Mouse (Mus musculus) CH12.LX (cell line): ENCODE measurements around the gene Ipo4. TPM values are rescaled to one million over a fixed set of nuclear protein-coding genes. Genes with fewer than 3 reads are reported as not detected.
A peak's percentile ranks its signal among the peaks of the same experiment; 100 is the strongest.

ENCODE experiments used
- DNase-seq: peaks from one replicate; pipeline ENCODE4 v3.0.0-alpha.2; 2013; ENCODE audit errors: extremely low read depth
- H3K27ac ChIP-seq: 2 replicates; pipeline ENCODE4 v1.5.1; 2012; ENCODE audit warnings: low read depth, mild to moderate bottlenecking, control low read depth, moderate library complexity; ENCODE audit not compliant: insufficient read depth
- H3K27me3 ChIP-seq: replicated peaks from 2 replicates; pipeline ENCODE3; 2012; ENCODE audit warnings: inconsistent platforms
- H3K36me3 ChIP-seq, 2 experiments: replicated peaks in 1 of 2; 2 replicates each; pipeline versions ENCODE3 to v1.6.1; 2012; ENCODE audit warnings: inconsistent platforms in 1 of 2, low read length in 1 of 2, mild to moderate bottlenecking in 1 of 2, mixed read lengths in 1 of 2, moderate library complexity in 1 of 2; ENCODE audit not compliant: control insufficient read depth in 1 of 2, insufficient read depth in 1 of 2
- H3K4me1 ChIP-seq, 2 experiments: 2 replicates each; pipeline ENCODE4 v1.6.1; 2012; ENCODE audit warnings: inconsistent platforms in 1 of 2, moderate library complexity in 1 of 2; ENCODE audit not compliant: insufficient read depth in 2 of 2, control insufficient read depth in 1 of 2
- H3K4me2 ChIP-seq: 2 replicates; pipeline ENCODE4 v1.6.1; 2012; ENCODE audit warnings: low read depth, mild to moderate bottlenecking, control low read depth; ENCODE audit not compliant: poor library complexity, insufficient read depth, severe bottlenecking
- H3K4me3 ChIP-seq, 3 experiments: fragments of 150-350 bp in 1 of 3; sonication (generic) in 1 of 3; replicated peaks in 1 of 3; 2 replicates each; pipeline versions ENCODE3 to v1.5.1; 2011 to 2012; ENCODE audit warnings: low read depth in 2 of 3, low read length in 2 of 3, mild to moderate bottlenecking in 2 of 3, moderate library complexity in 2 of 3, control low read depth in 1 of 3, improper control_type of control experiment in 1 of 3, inconsistent platforms in 1 of 3, mixed read lengths in 1 of 3; ENCODE audit not compliant: poor library complexity in 1 of 3
- H3K79me2 ChIP-seq: replicated peaks from 2 replicates; pipeline ENCODE4 v1.6.1; 2012; ENCODE audit warnings: mild to moderate bottlenecking, moderate library complexity; ENCODE audit not compliant: control insufficient read depth, poor library complexity, insufficient read depth, severe bottlenecking; ENCODE audit errors: extremely low read depth
- H3K9ac ChIP-seq: 2 replicates; pipeline ENCODE4 v1.6.1; 2012; ENCODE audit warnings: low read depth, mild to moderate bottlenecking, control low read depth, moderate library complexity; ENCODE audit not compliant: insufficient read depth
- H3K9me3 ChIP-seq: replicated peaks from 2 replicates; pipeline ENCODE3; 2012; ENCODE audit warnings: low read length, inconsistent platforms, mixed read lengths
- BHLHE40 ChIP-seq: IDR thresholded peaks from 2 replicates; pipeline ENCODE4 v1.6.1; 2011; ENCODE audit warnings: mild to moderate bottlenecking, low read depth, low read length, improper control_type of control experiment
- CHD1 ChIP-seq: IDR thresholded peaks from 2 replicates; pipeline ENCODE4 v1.6.1; 2012; ENCODE audit warnings: low read depth, low read length, improper control_type of control experiment, inconsistent platforms
- CTCF ChIP-seq, 2 experiments: IDR thresholded peaks in 1 of 2; conservative IDR thresholded peaks in 1 of 2; 2 replicates each; pipeline ENCODE4 v1.5.1; 2011 to 2012; ENCODE audit warnings: low read depth in 2 of 2, low read length in 2 of 2, improper control_type of control experiment in 1 of 2, inconsistent platforms in 1 of 2, mild to moderate bottlenecking in 1 of 2, moderate library complexity in 1 of 2
- E2F4 ChIP-seq: IDR thresholded peaks from 2 replicates; pipeline ENCODE4 v1.6.1; 2011; ENCODE audit warnings: low read depth, low read length, improper control_type of control experiment; ENCODE audit not compliant: insufficient replicate concordance
- ELF1 ChIP-seq: IDR thresholded peaks from 2 replicates; pipeline ENCODE4 v1.6.1; 2014; ENCODE audit warnings: low read depth, mild to moderate bottlenecking, inconsistent platforms, low read length, improper control_type of control experiment
- ETS1 ChIP-seq: conservative IDR thresholded peaks from 2 replicates; pipeline ENCODE4 v1.6.1; 2012; ENCODE audit warnings: low read depth, mild to moderate bottlenecking, inconsistent platforms, low read length, improper control_type of control experiment, moderate library complexity
- GABPA ChIP-seq: IDR thresholded peaks from 2 replicates; pipeline ENCODE4 v1.6.1; 2012; ENCODE audit warnings: low read depth, low read length, improper control_type of control experiment, inconsistent platforms; ENCODE audit not compliant: insufficient replicate concordance
- HCFC1 ChIP-seq: IDR thresholded peaks from 2 replicates; pipeline ENCODE4 v1.6.1; 2012; ENCODE audit warnings: low read depth, mild to moderate bottlenecking, inconsistent platforms, low read length, improper control_type of control experiment
- IRF4 ChIP-seq: IDR thresholded peaks from 2 replicates; pipeline ENCODE4 v1.6.1; 2014; ENCODE audit warnings: low read depth, mild to moderate bottlenecking, inconsistent platforms, low read length, improper control_type of control experiment
- JUND ChIP-seq: conservative IDR thresholded peaks from 2 replicates; pipeline ENCODE4 v1.6.1; 2011; ENCODE audit warnings: low read depth, low read length, improper control_type of control experiment
- KAT2A ChIP-seq: IDR thresholded peaks from 2 replicates; pipeline ENCODE4 v1.6.1; 2012; ENCODE audit warnings: low read length, improper control_type of control experiment, inconsistent platforms; ENCODE audit not compliant: insufficient replicate concordance
- MAX ChIP-seq: IDR thresholded peaks from 2 replicates; pipeline ENCODE4 v1.6.1; 2011; ENCODE audit warnings: low read length, improper control_type of control experiment
- MAZ ChIP-seq: IDR thresholded peaks from 2 replicates; pipeline ENCODE4 v1.6.1; 2012; ENCODE audit warnings: low read depth, mild to moderate bottlenecking, inconsistent platforms, low read length, improper control_type of control experiment, moderate library complexity
- MEF2A ChIP-seq: IDR thresholded peaks from 2 replicates; pipeline ENCODE4 v1.6.1; 2014; ENCODE audit warnings: low read depth, mild to moderate bottlenecking, inconsistent platforms, low read length, improper control_type of control experiment, borderline replicate concordance
- MYC ChIP-seq: IDR thresholded peaks from 2 replicates; pipeline ENCODE4 v1.6.1; 2011; ENCODE audit warnings: low read depth, mild to moderate bottlenecking, improper control_type of control experiment, low read length
- NELFE ChIP-seq: IDR thresholded peaks from 2 replicates; pipeline ENCODE4 v1.6.1; 2011; ENCODE audit warnings: low read depth, low read length, improper control_type of control experiment
- NRF1 ChIP-seq: IDR thresholded peaks from 2 replicates; pipeline ENCODE4 v1.6.1; 2014; ENCODE audit warnings: low read depth, mild to moderate bottlenecking, inconsistent platforms, low read length, improper control_type of control experiment, moderate library complexity
- PAX5 ChIP-seq: IDR thresholded peaks from 2 replicates; pipeline ENCODE4 v1.6.1; 2012; ENCODE audit warnings: low read length, inconsistent platforms, mixed read lengths
- POLR2A ChIP-seq: IDR thresholded peaks from 2 replicates; pipeline ENCODE4 v1.6.1; 2011; ENCODE audit warnings: low read depth, mild to moderate bottlenecking, improper control_type of control experiment, low read length
- POLR2AphosphoS2 ChIP-seq: IDR thresholded peaks from 2 replicates; pipeline ENCODE4 v1.6.1; 2011; ENCODE audit warnings: low read depth, low read length, improper control_type of control experiment
- RAD21 ChIP-seq: IDR thresholded peaks from 2 replicates; pipeline ENCODE4 v1.6.1; 2011; ENCODE audit warnings: low read depth, mild to moderate bottlenecking, low read length, improper control_type of control experiment, moderate library complexity
- RCOR1 ChIP-seq: conservative IDR thresholded peaks from 2 replicates; pipeline ENCODE4 v1.6.1; 2012; ENCODE audit warnings: low read depth, mild to moderate bottlenecking, inconsistent platforms, low read length, improper control_type of control experiment
- SIN3A ChIP-seq: IDR thresholded peaks from 2 replicates; pipeline ENCODE4 v1.6.1; 2012; ENCODE audit warnings: low read length, improper control_type of control experiment, inconsistent platforms
- TBP ChIP-seq: conservative IDR thresholded peaks from 2 replicates; pipeline ENCODE4 v1.6.1; 2011; ENCODE audit warnings: low read depth, low read length, improper control_type of control experiment
- TCF12 ChIP-seq: IDR thresholded peaks from 2 replicates; pipeline ENCODE4 v1.6.1; 2014; ENCODE audit warnings: low read depth, mild to moderate bottlenecking, inconsistent platforms, low read length, improper control_type of control experiment
- ZNF384 ChIP-seq: IDR thresholded peaks from 2 replicates; pipeline ENCODE4 v1.6.1; 2012; ENCODE audit warnings: low read depth, low read length, improper control_type of control experiment, inconsistent platforms
- dilution Hi-C: fragments of 300-500 bp; cut with MboI; formaldehyde crosslinking; loops from 2 replicates; pipeline ENCODE4 v1.14.3; 2020; ENCODE audit warnings: low sequenced_read_pairs; ENCODE audit not compliant: extremely low pct_unique_long_range_greater_than_20kb, extremely low pct_ligation_motif_present
- in situ Hi-C: fragments of 300-500 bp; cut with MboI; formaldehyde crosslinking; loops from 3 replicates; pipeline ENCODE4 v1.14.3; 2019; ENCODE audit warnings: low sequenced_read_pairs, low pct_ligation_motif_present, low pct_unique_long_range_greater_than_20kb, mixed read lengths
- polyA plus RNA-seq: library from polyadenylated mRNA; unstranded; fragments of >175 nt; gene quantifications from 2 replicates; pipeline ENCODE4 v1.2.1, GENCODE M21; 2012; ENCODE audit warnings: low read depth; ENCODE audit not compliant: insufficient read length
- total RNA-seq, 2 experiments: library from RNA; depleted of rRNA; stranded (reverse); fragments of 300-350 nt in 1 of 2; fragments of >200 nt in 1 of 2; gene quantifications; 2 replicates each; pipeline ENCODE4 v1.2.3; 2012 to 2014

Ipo4 gene
- total and polyA plus RNA-seq, 3 experiments: 47.5 to 175 (median 84.8) TPM

GRCm38 (mm10) chr14:55681160-55682117 is 45.7 kb upstream of the Ipo4 start, which contains the start of gene Tinf2 (continued):
- peak; percentile 80 for TF ChIP-seq MEF2A
- no peak for TF ChIP-seq PAX5
- peak; percentile 92; the same call in 1 of the 2 replicates for TF ChIP-seq E2F4
- peak; percentile 53; the same call in 1 of the 2 replicates for TF ChIP-seq BHLHE40
- TF ChIP-seq IRF4: peak; percentile 84
- peak; percentile 98 for TF ChIP-seq ETS1
- TF ChIP-seq HCFC1: peak; percentile 84
- TF ChIP-seq NRF1: peak; percentile 54
- TF ChIP-seq POLR2AphosphoS2: no peak; the same call in 1 of the 2 replicates
- no peak for TF ChIP-seq CHD1
- peak; percentile 77 for TF ChIP-seq RAD21
- TF ChIP-seq JUND: peak; percentile 71
- TF ChIP-seq MAZ: peak; percentile 84
- peak; percentile 80 for TF ChIP-seq RCOR1
- TF ChIP-seq, all 38 proteins: peak for 29

- in situ Hi-C loops: no loop called here
- H3K36me3 ChIP-seq: peaks cover 48 to 60% of the 10 kb centered on the region in 2 experiments
Measured at GRCm38 (mm10) chr14:55677615-55678014, 41.9 kb upstream of the Ipo4 start.

GRCm38 (mm10) chr14:55672741-55673060 is 36.9 kb upstream of the Ipo4 start:
- Histone ChIP-seq H3K36me3 (peaks cover 23 to 54% of the 10 kb centered on the region in 2 experiments), H3K79me2 (peaks cover 40% of the 10 kb centered on the region), H3K27me3 (no peaks in the 10 kb centered on the region)
- TF ChIP-seq NELFE (no peak), TBP (no peak), ELF1 (no peak), MAZ (no peak), POLR2A (no peak), GABPA (no peak), MAX (no peak), KAT2A (no peak), POLR2AphosphoS2 (no peak), ZNF384 (no peak)
- TF ChIP-seq, all 38 proteins: peak for 0
- peak overlapping the region; percentile 89 for H3K9ac ChIP-seq
- peak; percentile 33 for DNase-seq
- peak overlapping the region; percentile 56 to 76 (median 68) for H3K4me3 ChIP-seq
- peak overlapping the region; percentile 80 for H3K27ac ChIP-seq
- peak overlapping the region; percentile 95 for H3K4me2 ChIP-seq
- no peaks in the 10 kb centered on the region for H3K9me3 ChIP-seq
- peaks cover 15 to 60% of the 10 kb centered on the region in 2 experiments; a peak in 3 of 4 replicates for H3K4me1 ChIP-seq
- dilution Hi-C loops: no loop called here
- in situ Hi-C loops: no loop called here

More at GRCm38 (mm10) chr14:55677615-55678014, 41.9 kb upstream of the Ipo4 start:
- H3K4me2 ChIP-seq: no peak overlapping the region
- no peaks in the 10 kb centered on the region for H3K9me3 ChIP-seq
- no peaks in the 10 kb centered on the region for H3K27me3 ChIP-seq
- no peak overlapping the region for H3K9ac ChIP-seq
- peak; percentile 25 for DNase-seq
- no peak overlapping the region for H3K4me3 ChIP-seq
- no peak for TF ChIP-seq HCFC1
- no peak for TF ChIP-seq MYC
- TF ChIP-seq NRF1: no peak
- no peak for TF ChIP-seq TCF12
- no peak for TF ChIP-seq CHD1
- TF ChIP-seq SIN3A: no peak
- TF ChIP-seq CTCF (conservative IDR thresholded peaks at IDR 0.05 in 1 of 2, IDR thresholded peaks at IDR 0.05 in 1 of 2; ENCODE audit: low read depth in 2 of 2, low read length in 2 of 2): no peak
- TF ChIP-seq, all 38 proteins: peak for 0
- H3K27ac ChIP-seq: no peak overlapping the region
- H3K4me1 ChIP-seq: peaks cover 5 to 61% of the 10 kb centered on the region in 2 experiments
- dilution Hi-C loops: no loop called here
- H3K79me2 ChIP-seq: peaks cover 2% of the 10 kb centered on the region
